Mouse (Mus musculus) liver, adult 10 weeks (tissue): ENCODE measurements around the gene Hmcn1. TPM values are rescaled to one million over a fixed set of nuclear protein-coding genes. Genes with fewer than 3 reads are reported as not detected.

Experiments used
- polyA plus RNA-seq: library from polyadenylated mRNA; stranded (reverse); fragments of 350-450 nt; fragmentation: Illumina TruSeq; extraction: RNeasy Lipid Tissue Mini Kit (QIAGEN cat#74804); gene quantifications from one replicate; pipeline ENCODE4 v1.2.3, GENCODE M21; 2014; ENCODE audit warnings: low read depth, low replicate concordance

Hmcn1 gene
- polyA plus RNA-seq, result 0.53 TPM

DNA sequence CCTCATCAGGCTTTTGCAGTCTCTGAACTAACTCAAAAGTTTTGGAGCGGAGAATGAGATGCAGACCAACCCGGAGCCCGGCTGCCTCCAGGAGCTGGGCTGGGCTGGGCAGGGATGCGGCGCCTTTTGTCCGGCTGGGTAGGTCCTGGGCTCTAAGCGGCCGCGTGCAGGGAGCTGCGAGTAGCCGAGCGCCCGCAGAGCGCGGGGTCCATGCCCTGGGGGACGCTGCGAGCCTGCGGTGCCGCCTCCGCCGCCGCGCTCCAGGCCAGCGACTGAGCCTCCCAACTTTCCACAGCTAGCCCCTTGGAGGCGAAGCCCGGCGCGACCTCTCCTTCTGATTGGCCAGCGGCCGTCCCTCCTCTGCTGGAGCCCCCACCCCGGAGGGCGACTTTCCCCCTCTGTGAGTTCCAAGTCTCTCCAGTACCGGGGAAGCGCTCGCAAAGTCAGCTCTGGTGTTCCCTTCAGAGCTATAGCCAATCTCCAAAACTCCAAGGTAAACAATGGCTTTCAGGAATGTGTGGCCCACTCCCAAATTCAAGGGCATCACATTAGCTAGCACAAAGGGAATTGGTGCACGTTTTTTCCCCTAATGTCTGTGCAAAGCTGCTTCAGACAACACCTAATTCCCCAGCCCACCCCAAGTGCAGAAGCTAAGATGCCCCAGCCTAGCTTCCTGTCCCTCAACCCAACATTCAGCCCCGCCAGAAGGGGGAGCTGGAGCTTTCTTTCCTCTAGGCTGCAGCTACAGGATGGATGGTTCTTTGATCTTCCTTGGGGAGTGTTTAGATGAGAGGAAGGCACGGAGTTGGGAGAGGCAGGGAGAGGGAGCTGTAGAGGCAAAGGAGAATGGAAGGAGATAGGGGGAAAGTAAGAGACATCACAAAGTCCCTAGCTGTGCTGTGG is at the start of gene Hmcn1:
TSS of gene Hmcn1 (minus strand) at position 274 of the 903 bp plus-strand sequence.

Other genes with a start within 250 kb of the Hmcn1 start
- gene Gm47985, start 189.1 kb upstream of the Hmcn1 start, polyA plus RNA-seq, result not detected
- not detected for gene Gm8947, start 198.9 kb upstream of the Hmcn1 start, polyA plus RNA-seq
- not detected for gene Gm47995, start 205.0 kb upstream of the Hmcn1 start, polyA plus RNA-seq
- not detected for gene 3110040M04Rik, start 210.7 kb upstream of the Hmcn1 start, polyA plus RNA-seq
- gene Gm47996, start 216.7 kb upstream of the Hmcn1 start, polyA plus RNA-seq, result not detected